Mouse (Mus musculus) heart, adult 2 months (tissue): ENCODE measurements at regions not wholly inside any gene's neighbourhood (a gene's known extent, or its start where the extent isn't known, plus 50 kb on each side); places are given as distances from the start of the nearest gene placed in this dataset.

Experiments used
- CTCF ChIP-seq: fragments of 200-600 bp; IDR thresholded peaks from 2 replicates; pipeline ENCODE4 v1.8.1; 2022; ENCODE audit warnings: antibody characterized with exemption, mild to moderate bottlenecking, moderate library complexity
- EP300 ChIP-seq: fragments of 200-500 bp; IDR thresholded peaks from 2 replicates; pipeline ENCODE4 v1.6.1; 2011; ENCODE audit warnings: low read depth, low read length, control low read depth; ENCODE audit not compliant: insufficient read depth
- POLR2A ChIP-seq: fragments of 200-500 bp; IDR thresholded peaks from 2 replicates; pipeline ENCODE4 v1.6.1; 2011; ENCODE audit warnings: mild to moderate bottlenecking, low read depth, low read length, control low read depth; ENCODE audit not compliant: insufficient read depth

- TF ChIP-seq CTCF, result no peak
- TF ChIP-seq POLR2A, result no peak
- TF ChIP-seq EP300, result no peak
Observed at GRCm38 (mm10) chr13:72849841-72850240, 221.2 kb downstream of the Irx2 start.
